Mouse (Mus musculus): ENCODE results near the gene Rab37. TPM values are rescaled to one million over a fixed set of nuclear protein-coding genes. Genes with fewer than 3 reads are reported as not detected.

Gene Rab37
- polyA plus RNA-seq, 1 experiment from 2014 or later = 1.7 TPM

DNA sequence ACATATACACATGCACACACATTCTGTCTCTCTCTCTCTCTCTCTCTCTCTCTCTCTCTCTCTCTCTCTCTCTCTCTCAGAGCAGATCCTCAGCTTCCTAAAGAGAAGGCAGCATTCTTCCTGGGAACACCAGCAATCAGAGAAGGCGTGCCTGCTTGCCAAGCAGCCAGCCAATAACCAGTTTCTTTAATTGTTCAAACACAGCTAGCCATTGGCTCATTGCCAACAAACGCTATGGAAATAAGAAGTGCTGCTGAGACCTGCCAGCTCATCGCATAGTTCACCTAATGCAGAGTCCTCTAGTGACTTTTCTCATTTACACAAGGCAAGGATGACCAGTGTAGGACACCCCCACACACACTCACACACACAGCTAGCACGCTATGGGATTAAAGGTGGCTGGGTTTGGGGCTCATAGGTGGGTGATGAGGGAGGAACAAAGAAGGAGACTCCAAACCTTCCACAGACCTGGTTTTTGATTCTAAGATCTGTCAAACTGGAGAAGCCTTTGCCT is 16.2 kb downstream of the Rab37 start:
- no peaks in the 10 kb centered on the region for H3K9me3 ChIP-seq (ENCODE audit: control insufficient read depth, low read length)
- WGBS = 20% methylated on average over 4 of the region's 4 CpGs

DNA sequence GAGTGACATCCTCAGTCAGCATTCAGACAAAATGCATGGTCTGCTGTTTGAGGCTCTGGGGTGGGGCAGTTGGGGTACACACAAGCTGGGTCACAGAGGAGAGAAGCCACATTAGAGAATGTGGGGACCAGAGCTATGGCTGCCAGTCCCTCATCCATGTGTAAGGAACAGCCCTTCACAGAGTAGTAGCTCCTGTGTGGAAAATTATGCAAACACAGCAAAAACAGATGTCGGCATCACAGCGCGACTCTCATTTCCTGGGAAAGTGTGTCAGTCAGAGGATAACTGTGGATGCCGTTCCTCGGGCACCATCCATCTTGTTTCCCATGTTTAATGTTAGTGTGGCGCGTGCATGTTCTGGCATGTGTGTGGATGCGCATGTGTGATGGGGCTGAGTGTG is 16.9 kb downstream of the Rab37 start:
- Histone ChIP-seq H3K4me1 (replicated peaks; ENCODE audit: control insufficient read depth, insufficient read depth) (no peaks in the 10 kb centered on the region), H3K9ac (ENCODE audit: low read length) (no peak overlapping the region), H3K36me3 (ENCODE audit: control insufficient read depth, insufficient read depth, low read length) (no peaks in the 10 kb centered on the region), H3K4me3 (ENCODE audit: low read depth, low read length) (no peak overlapping the region), H3K27ac (replicated peaks) (no peak overlapping the region), H3K9me3 (ENCODE audit: control insufficient read depth, low read length) (no peaks in the 10 kb centered on the region), H3K4me2 (replicated peaks; ENCODE audit: low read depth) (no peak overlapping the region), H3K27me3 (ENCODE audit: control insufficient read depth, insufficient read depth, low read length) (no peaks in the 10 kb centered on the region)
- WGBS = 79% methylated on average over 8 of the region's 8 CpGs
- ATAC-seq (ENCODE audit: low FRiP score, low TSS enrichment) (no peak), DNase-seq (ENCODE audit: low spot score) (no peak)
- no peak for TF ChIP-seq CTCF (IDR thresholded peaks at IDR 0.05; ENCODE audit: low read depth)
- no peak for TF ChIP-seq EP300 (optimal IDR thresholded peaks at IDR 0.05)

More for the DNA sequence above, 16.2 kb downstream of the Rab37 start:
- no peaks in the 10 kb centered on the region for H3K36me3 ChIP-seq (ENCODE audit: control insufficient read depth, insufficient read depth, low read length)
- H3K9ac ChIP-seq (ENCODE audit: low read length) = no peak overlapping the region
- no peak overlapping the region for H3K4me3 ChIP-seq (ENCODE audit: low read depth, low read length)
- TF ChIP-seq EP300 (optimal IDR thresholded peaks at IDR 0.05) = no peak
- TF ChIP-seq CTCF (IDR thresholded peaks at IDR 0.05; ENCODE audit: low read depth) = no peak
- H3K27ac ChIP-seq (replicated peaks) = no peak overlapping the region
- no peak overlapping the region for H3K4me2 ChIP-seq (replicated peaks; ENCODE audit: low read depth)
- ATAC-seq (ENCODE audit: low FRiP score, low TSS enrichment) (peak; percentile 53; the same call in 1 of the 2 replicates), DNase-seq (ENCODE audit: low spot score) (peak; percentile 62)
- no peaks in the 10 kb centered on the region for H3K27me3 ChIP-seq (ENCODE audit: control insufficient read depth, insufficient read depth, low read length)
- no peaks in the 10 kb centered on the region for H3K4me1 ChIP-seq (replicated peaks; ENCODE audit: control insufficient read depth, insufficient read depth)

DNA sequence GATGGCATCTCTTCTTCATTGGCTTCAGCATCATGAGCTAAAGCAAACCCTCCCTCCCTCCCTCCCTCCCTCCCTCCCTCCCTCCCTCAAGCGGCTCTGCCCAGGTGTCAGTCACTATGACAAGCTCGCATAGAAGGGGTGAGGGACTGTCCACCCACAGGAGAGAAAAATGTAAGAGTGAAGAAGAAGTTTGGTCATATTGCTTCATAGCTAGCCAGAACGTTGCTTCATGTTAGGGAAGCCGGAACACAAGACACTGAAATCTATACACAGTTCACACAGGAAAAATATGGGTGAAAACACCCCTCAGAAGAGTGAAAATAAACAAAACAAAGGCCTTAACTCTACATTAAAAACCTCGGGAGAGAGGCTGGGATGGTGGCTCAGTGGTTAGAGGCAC is 19.0 kb downstream of the Rab37 start:
- WGBS = 63% methylated on average over 4 of the region's 5 CpGs
- H3K36me3 ChIP-seq (ENCODE audit: control insufficient read depth, insufficient read depth, low read length) = no peaks in the 10 kb centered on the region
- DNase-seq (ENCODE audit: low spot score) (no peak), ATAC-seq (ENCODE audit: low FRiP score, low TSS enrichment) (no peak)
- no peak overlapping the region for H3K27ac ChIP-seq (replicated peaks)
- no peaks in the 10 kb centered on the region for H3K9me3 ChIP-seq (ENCODE audit: control insufficient read depth, low read length)
- no peaks in the 10 kb centered on the region for H3K27me3 ChIP-seq (ENCODE audit: control insufficient read depth, insufficient read depth, low read length)
- no peak for TF ChIP-seq EP300 (optimal IDR thresholded peaks at IDR 0.05)
- TF ChIP-seq CTCF (IDR thresholded peaks at IDR 0.05; ENCODE audit: low read depth) = no peak
- no peaks in the 10 kb centered on the region for H3K4me1 ChIP-seq (replicated peaks; ENCODE audit: control insufficient read depth, insufficient read depth)
- no peak overlapping the region for H3K9ac ChIP-seq (ENCODE audit: low read length)
- H3K4me2 ChIP-seq (replicated peaks; ENCODE audit: low read depth) = no peak overlapping the region
- no peak overlapping the region for H3K4me3 ChIP-seq (ENCODE audit: low read depth, low read length)

DNA sequence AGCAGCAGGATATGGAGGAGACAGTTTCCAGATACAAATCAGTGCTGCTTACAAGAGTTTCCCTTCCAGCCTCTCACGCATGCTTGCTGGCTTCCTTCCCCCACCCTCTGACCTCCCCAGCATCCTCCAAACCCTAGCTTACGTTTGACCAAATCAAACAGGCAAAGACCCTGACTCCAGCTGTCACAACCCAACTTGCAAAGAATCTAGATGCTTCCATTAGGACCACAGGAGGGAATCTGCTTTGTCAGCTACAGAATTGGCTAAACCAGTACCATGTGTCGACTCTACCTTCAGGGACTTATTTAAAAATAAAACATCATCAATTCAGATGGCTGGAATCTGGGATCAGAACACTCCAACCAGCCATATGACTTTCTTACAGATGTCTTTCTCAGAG is 21.0 kb downstream of the Rab37 start:
- Histone ChIP-seq H3K27me3 (ENCODE audit: control insufficient read depth, insufficient read depth, low read length) (no peaks in the 10 kb centered on the region), H3K4me2 (replicated peaks; ENCODE audit: low read depth) (no peak overlapping the region), H3K4me3 (ENCODE audit: low read depth, low read length) (no peak overlapping the region), H3K36me3 (ENCODE audit: control insufficient read depth, insufficient read depth, low read length) (no peaks in the 10 kb centered on the region), H3K9ac (ENCODE audit: low read length) (no peak overlapping the region), H3K4me1 (replicated peaks; ENCODE audit: control insufficient read depth, insufficient read depth) (no peaks in the 10 kb centered on the region), H3K27ac (replicated peaks) (no peak overlapping the region), H3K9me3 (ENCODE audit: control insufficient read depth, low read length) (no peaks in the 10 kb centered on the region)
- no peak for ATAC-seq (ENCODE audit: low FRiP score, low TSS enrichment)
- no peak for DNase-seq (ENCODE audit: low spot score)
- WGBS = 22% methylated on average over 3 of the region's 3 CpGs
- no peak for TF ChIP-seq CTCF (IDR thresholded peaks at IDR 0.05; ENCODE audit: low read depth)
- no peak for TF ChIP-seq EP300 (optimal IDR thresholded peaks at IDR 0.05)

DNA sequence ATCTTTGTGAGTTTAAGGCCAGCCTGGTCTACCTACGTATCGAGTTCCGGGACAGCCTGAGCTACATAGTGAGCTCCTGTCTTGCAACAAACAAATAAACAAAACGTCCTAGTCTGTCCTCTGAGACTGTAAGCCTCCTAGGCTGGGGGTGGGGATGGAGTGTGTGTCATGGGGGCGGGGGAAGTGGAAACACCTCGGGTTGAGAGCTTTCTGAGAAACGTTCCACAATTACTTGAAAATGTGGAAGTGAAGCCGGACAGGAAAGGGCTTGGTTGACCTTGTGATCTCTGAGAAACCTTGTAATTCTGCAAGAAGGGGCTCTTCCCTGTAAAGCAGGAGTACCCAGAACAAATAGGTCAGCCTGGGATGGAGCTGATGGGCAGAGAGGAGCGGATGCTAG is 28.2 kb downstream of the Rab37 start:
- Histone ChIP-seq H3K4me3 (ENCODE audit: low read depth, low read length) (no peak overlapping the region), H3K9ac (ENCODE audit: low read length) (no peak overlapping the region), H3K36me3 (ENCODE audit: control insufficient read depth, insufficient read depth, low read length) (no peaks in the 10 kb centered on the region), H3K4me1 (replicated peaks; ENCODE audit: control insufficient read depth, insufficient read depth) (no peaks in the 10 kb centered on the region), H3K4me2 (replicated peaks; ENCODE audit: low read depth) (no peak overlapping the region), H3K9me3 (ENCODE audit: control insufficient read depth, low read length) (no peaks in the 10 kb centered on the region), H3K27ac (replicated peaks) (no peak overlapping the region), H3K27me3 (ENCODE audit: control insufficient read depth, insufficient read depth, low read length) (no peaks in the 10 kb centered on the region)
- no peak for ATAC-seq (ENCODE audit: low FRiP score, low TSS enrichment)
- no peak for DNase-seq (ENCODE audit: low spot score)
- 70% methylated on average over 9 of the region's 9 CpGs for WGBS
- TF ChIP-seq CTCF (IDR thresholded peaks at IDR 0.05; ENCODE audit: low read depth) (no peak), EP300 (optimal IDR thresholded peaks at IDR 0.05) (no peak)

DNA sequence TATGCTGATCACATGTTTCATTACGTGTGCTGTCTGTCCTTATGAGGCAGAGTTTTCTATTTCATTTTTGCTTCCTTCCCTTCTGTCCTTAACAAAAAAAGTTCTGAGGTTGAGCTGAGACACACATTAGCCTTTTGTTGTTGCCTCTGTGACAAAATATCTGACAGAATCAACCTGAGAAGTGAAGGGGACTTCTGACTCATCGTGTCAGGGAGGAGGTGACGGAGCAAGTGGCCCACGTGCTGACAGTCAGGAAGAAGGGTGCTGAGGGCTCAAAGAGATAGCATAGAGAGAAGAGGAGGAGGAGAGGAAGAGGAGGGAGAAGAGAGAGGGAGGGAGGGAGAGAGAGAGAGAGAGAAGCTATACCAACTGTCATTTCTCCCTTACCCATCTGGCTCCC is 37.3 kb downstream of the Rab37 start:
- Histone ChIP-seq H3K4me2 (replicated peaks; ENCODE audit: low read depth) (no peak overlapping the region), H3K9ac (ENCODE audit: low read length) (no peak overlapping the region), H3K4me3 (ENCODE audit: low read depth, low read length) (no peak overlapping the region), H3K27ac (replicated peaks) (no peak overlapping the region), H3K36me3 (ENCODE audit: control insufficient read depth, insufficient read depth, low read length) (no peaks in the 10 kb centered on the region), H3K9me3 (ENCODE audit: control insufficient read depth, low read length) (no peaks in the 10 kb centered on the region), H3K27me3 (ENCODE audit: control insufficient read depth, insufficient read depth, low read length) (no peaks in the 10 kb centered on the region), H3K4me1 (replicated peaks; ENCODE audit: control insufficient read depth, insufficient read depth) (no peaks in the 10 kb centered on the region)
- TF ChIP-seq CTCF (IDR thresholded peaks at IDR 0.05; ENCODE audit: low read depth) (no peak), EP300 (optimal IDR thresholded peaks at IDR 0.05) (no peak)
- no peak for ATAC-seq (ENCODE audit: low FRiP score, low TSS enrichment)
- DNase-seq (ENCODE audit: low spot score) = no peak
- WGBS = 64% methylated on average over 4 of the region's 4 CpGs
